Mouse (Mus musculus): ENCODE data around the gene Rab2b. TPM values are rescaled to one million over a fixed set of nuclear protein-coding genes. Genes with fewer than 3 reads are reported as not detected.

The Rab2b gene
- polyA plus RNA-seq, 1 experiment from 2014 or later = 40.3 TPM

- Histone ChIP-seq H3K4me3 (ENCODE audit: low read depth, low read length) (no peak overlapping the region), H3K9me3 (replicated peaks; ENCODE audit: control insufficient read depth, low read length) (no peaks in the 10 kb centered on the region), H3K4me2 (ENCODE audit: low read length) (no peak overlapping the region), H3K9ac (ENCODE audit: low read length) (no peak overlapping the region), H3K4me1 (ENCODE audit: control insufficient read depth, insufficient read depth, low read length) (peaks cover 4% of the 10 kb centered on the region; the same call in 1 of the 2 replicates), H3K27ac (ENCODE audit: low read depth, low read length) (no peak overlapping the region), H3K27me3 (replicated peaks; ENCODE audit: control insufficient read depth, insufficient read depth, low read length) (no peaks in the 10 kb centered on the region), H3K36me3 (ENCODE audit: control insufficient read depth, insufficient read depth, low read length) (no peaks in the 10 kb centered on the region)
- no peak for DNase-seq (ENCODE audit: low spot score)
- ATAC-seq = no peak
- 89% methylated on average over 4 of the region's 4 CpGs for whole genome bisulfite sequencing
These were observed 33.2 kb downstream of the Rab2b start for GRCm38 (mm10) chr14:52246129-52246528.

- peak overlapping the region; percentile 81 for H3K4me2 ChIP-seq (ENCODE audit: low read length)
- peaks cover 4% of the 10 kb centered on the region; the same call in 1 of the 2 replicates for H3K4me1 ChIP-seq (ENCODE audit: control insufficient read depth, insufficient read depth, low read length)
- peak overlapping the region; percentile 80 for H3K9ac ChIP-seq (ENCODE audit: low read length)
- ATAC-seq = no peak; the same call in 1 of the 2 replicates
- H3K4me3 ChIP-seq (ENCODE audit: low read depth, low read length) = peak overlapping the region; percentile 69
- no peaks in the 10 kb centered on the region for H3K27me3 ChIP-seq (replicated peaks; ENCODE audit: control insufficient read depth, insufficient read depth, low read length)
- no peaks in the 10 kb centered on the region for H3K9me3 ChIP-seq (replicated peaks; ENCODE audit: control insufficient read depth, low read length)
- H3K36me3 ChIP-seq (ENCODE audit: control insufficient read depth, insufficient read depth, low read length) = no peaks in the 10 kb centered on the region
- no peak for DNase-seq (ENCODE audit: low spot score)
- 0 out of 2 replicates have a peak overlapping the region, but pooled peaks have one; percentile 3 for H3K27ac ChIP-seq (ENCODE audit: low read depth, low read length)
- 10% methylated on average over 7 of the region's 7 CpGs for WGBS
These were observed 34.7 kb downstream of the Rab2b start for GRCm38 (mm10) chr14:52244690-52245042.

- H3K4me1 ChIP-seq (ENCODE audit: control insufficient read depth, insufficient read depth, low read length) = peaks cover 4% of the 10 kb centered on the region; the same call in 1 of the 2 replicates
- peak; percentile 100 for ATAC-seq
- H3K9ac ChIP-seq (ENCODE audit: low read length) = peak overlapping the region; percentile 80
- H3K36me3 ChIP-seq (ENCODE audit: control insufficient read depth, insufficient read depth, low read length) = no peaks in the 10 kb centered on the region
- H3K4me3 ChIP-seq (ENCODE audit: low read depth, low read length) = peak overlapping the region; percentile 69
- peak; percentile 99 for DNase-seq (ENCODE audit: low spot score)
- no peaks in the 10 kb centered on the region for H3K27me3 ChIP-seq (replicated peaks; ENCODE audit: control insufficient read depth, insufficient read depth, low read length)
- 0 out of 2 replicates have a peak overlapping the region, but pooled peaks have one; percentile 3 for H3K27ac ChIP-seq (ENCODE audit: low read depth, low read length)
- H3K9me3 ChIP-seq (replicated peaks; ENCODE audit: control insufficient read depth, low read length) = no peaks in the 10 kb centered on the region
- peak overlapping the region; percentile 81 for H3K4me2 ChIP-seq (ENCODE audit: low read length)
- 1% methylated on average over 31 of the region's 32 CpGs for WGBS
These were observed 35.2 kb downstream of the Rab2b start for GRCm38 (mm10) chr14:52244041-52244689.

GRCm38 (mm10) chr14:52236216-52236615 is 43.1 kb downstream of the Rab2b start:
- Histone ChIP-seq H3K9ac (ENCODE audit: low read length) (no peak overlapping the region), H3K27me3 (replicated peaks; ENCODE audit: control insufficient read depth, insufficient read depth, low read length) (no peaks in the 10 kb centered on the region), H3K36me3 (ENCODE audit: control insufficient read depth, insufficient read depth, low read length) (peaks cover 60% of the 10 kb centered on the region), H3K4me2 (ENCODE audit: low read length) (no peak overlapping the region), H3K27ac (ENCODE audit: low read depth, low read length) (no peak overlapping the region), H3K9me3 (replicated peaks; ENCODE audit: control insufficient read depth, low read length) (no peaks in the 10 kb centered on the region), H3K4me1 (ENCODE audit: control insufficient read depth, insufficient read depth, low read length) (no peaks in the 10 kb centered on the region), H3K4me3 (ENCODE audit: low read depth, low read length) (no peak overlapping the region)
- ATAC-seq = no peak
- DNase-seq (ENCODE audit: low spot score) = no peak
- 100% methylated on average over 1 of the region's 1 CpGs for WGBS

- Histone ChIP-seq H3K4me2 (ENCODE audit: low read length) (no peak overlapping the region), H3K4me3 (ENCODE audit: low read depth, low read length) (no peak overlapping the region), H3K9ac (ENCODE audit: low read length) (no peak overlapping the region), H3K9me3 (replicated peaks; ENCODE audit: control insufficient read depth, low read length) (no peaks in the 10 kb centered on the region), H3K27ac (ENCODE audit: low read depth, low read length) (no peak overlapping the region), H3K4me1 (ENCODE audit: control insufficient read depth, insufficient read depth, low read length) (no peaks in the 10 kb centered on the region), H3K36me3 (ENCODE audit: control insufficient read depth, insufficient read depth, low read length) (peaks cover 70% of the 10 kb centered on the region), H3K27me3 (replicated peaks; ENCODE audit: control insufficient read depth, insufficient read depth, low read length) (no peaks in the 10 kb centered on the region)
- no peak for ATAC-seq
- 96% methylated on average over 7 of the region's 7 CpGs for WGBS
- DNase-seq (ENCODE audit: low spot score) = no peak
These were observed 44.2 kb downstream of the Rab2b start for GRCm38 (mm10) chr14:52235165-52235564.

GRCm38 (mm10) chr14:52232249-52232648 is 47.1 kb downstream of the Rab2b start:
- Histone ChIP-seq H3K27ac (ENCODE audit: low read depth, low read length) (no peak overlapping the region), H3K9ac (ENCODE audit: low read length) (no peak overlapping the region), H3K4me1 (ENCODE audit: control insufficient read depth, insufficient read depth, low read length) (no peaks in the 10 kb centered on the region), H3K9me3 (replicated peaks; ENCODE audit: control insufficient read depth, low read length) (no peaks in the 10 kb centered on the region), H3K4me3 (ENCODE audit: low read depth, low read length) (no peak overlapping the region), H3K27me3 (replicated peaks; ENCODE audit: control insufficient read depth, insufficient read depth, low read length) (no peaks in the 10 kb centered on the region), H3K36me3 (ENCODE audit: control insufficient read depth, insufficient read depth, low read length) (peaks cover 96% of the 10 kb centered on the region), H3K4me2 (ENCODE audit: low read length) (no peak overlapping the region)
- DNase-seq (ENCODE audit: low spot score) (no peak), ATAC-seq (no peak)
- 84% methylated on average over 6 of the region's 6 CpGs for WGBS

- no peak overlapping the region for H3K4me3 ChIP-seq (ENCODE audit: low read depth, low read length)
- no peak overlapping the region for H3K9ac ChIP-seq (ENCODE audit: low read length)
- no peaks in the 10 kb centered on the region for H3K27me3 ChIP-seq (replicated peaks; ENCODE audit: control insufficient read depth, insufficient read depth, low read length)
- WGBS = 91% methylated on average over 2 of the region's 2 CpGs
- H3K4me1 ChIP-seq (ENCODE audit: control insufficient read depth, insufficient read depth, low read length) = no peaks in the 10 kb centered on the region
- ATAC-seq = no peak
- H3K4me2 ChIP-seq (ENCODE audit: low read length) = no peak overlapping the region
- H3K27ac ChIP-seq (ENCODE audit: low read depth, low read length) = no peak overlapping the region
- no peaks in the 10 kb centered on the region for H3K9me3 ChIP-seq (replicated peaks; ENCODE audit: control insufficient read depth, low read length)
- DNase-seq (ENCODE audit: low spot score) = no peak
- peaks cover 97% of the 10 kb centered on the region for H3K36me3 ChIP-seq (ENCODE audit: control insufficient read depth, insufficient read depth, low read length)
These were observed 53.4 kb downstream of the Rab2b start for GRCm38 (mm10) chr14:52225972-52226371.

GRCm38 (mm10) chr14:52217261-52217660 is 62.1 kb downstream of the Rab2b start:
- Histone ChIP-seq H3K9me3 (replicated peaks; ENCODE audit: control insufficient read depth, low read length) (no peaks in the 10 kb centered on the region), H3K27ac (ENCODE audit: low read depth, low read length) (no peak overlapping the region), H3K4me1 (ENCODE audit: control insufficient read depth, insufficient read depth, low read length) (no peaks in the 10 kb centered on the region), H3K27me3 (replicated peaks; ENCODE audit: control insufficient read depth, insufficient read depth, low read length) (no peaks in the 10 kb centered on the region), H3K9ac (ENCODE audit: low read length) (no peak overlapping the region), H3K4me3 (ENCODE audit: low read depth, low read length) (no peak overlapping the region), H3K4me2 (ENCODE audit: low read length) (no peak overlapping the region), H3K36me3 (ENCODE audit: control insufficient read depth, insufficient read depth, low read length) (peaks cover 94% of the 10 kb centered on the region)
- no peak for ATAC-seq
- WGBS = 98% methylated on average over 5 of the region's 5 CpGs
- no peak for DNase-seq (ENCODE audit: low spot score)
